Mouse (Mus musculus): Measurements from ENCODE around the gene Hoxb5.

DNA sequence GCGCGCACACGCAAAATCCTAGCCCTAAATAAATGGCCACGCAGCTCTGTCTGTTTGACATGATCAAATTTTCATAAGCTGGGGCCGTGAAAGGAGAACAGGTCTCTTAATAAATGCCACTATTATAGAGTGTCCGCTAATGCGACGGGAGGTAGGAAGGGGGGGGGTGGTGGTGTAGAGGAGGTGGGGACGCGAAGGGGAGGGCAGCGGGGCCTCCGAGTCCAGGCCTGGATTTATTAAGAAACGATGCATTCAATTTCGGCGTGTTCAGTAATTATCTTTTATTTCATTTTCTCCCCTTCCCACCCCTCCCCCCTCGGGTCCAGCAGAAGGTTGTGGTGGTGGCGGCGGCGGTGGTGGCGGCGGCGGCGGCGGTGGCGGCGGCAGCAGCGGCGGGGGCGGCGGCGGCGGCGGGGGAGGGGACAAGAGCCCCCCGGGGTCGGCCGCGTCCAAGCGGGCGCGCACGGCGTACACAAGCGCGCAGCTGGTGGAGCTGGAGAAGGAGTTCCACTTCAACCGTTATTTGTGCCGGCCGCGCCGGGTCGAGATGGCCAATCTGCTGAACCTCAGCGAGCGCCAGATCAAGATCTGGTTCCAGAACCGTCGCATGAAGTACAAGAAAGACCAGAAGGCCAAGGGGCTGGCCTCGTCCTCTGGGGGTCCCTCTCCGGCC is 42.2 kb downstream of the Hoxb5 start:
- TF ChIP-seq POU5F1 (IDR thresholded peaks at IDR 0.05; ENCODE audit: borderline replicate concordance, low read length) (no peak), CTCF (conservative IDR thresholded peaks at IDR 0.05; ENCODE audit: low read length) (no peak)
